Mouse (Mus musculus) stomach, postnatal 0 days (tissue): ENCODE data around the gene Baz1a.

ENCODE experiments used
- CTCF ChIP-seq: IDR thresholded peaks from 2 replicates; pipeline ENCODE4 v1.5.1; 2016; ENCODE audit warnings: antibody characterized with exemption, low read depth, mild to moderate bottlenecking, moderate library complexity
- EP300 ChIP-seq: optimal IDR thresholded peaks from 2 replicates; pipeline ENCODE3; 2016; ENCODE audit warnings: antibody characterized with exemption

GRCm38 (mm10) chr12:54877875-54878274 lies 136.3 kb downstream of the Baz1a start:
- TF ChIP-seq CTCF, result no peak
- no peak for TF ChIP-seq EP300
